9 mouse cellular contexts compared by ENCODE assay signal in the genomic region with DNA sequence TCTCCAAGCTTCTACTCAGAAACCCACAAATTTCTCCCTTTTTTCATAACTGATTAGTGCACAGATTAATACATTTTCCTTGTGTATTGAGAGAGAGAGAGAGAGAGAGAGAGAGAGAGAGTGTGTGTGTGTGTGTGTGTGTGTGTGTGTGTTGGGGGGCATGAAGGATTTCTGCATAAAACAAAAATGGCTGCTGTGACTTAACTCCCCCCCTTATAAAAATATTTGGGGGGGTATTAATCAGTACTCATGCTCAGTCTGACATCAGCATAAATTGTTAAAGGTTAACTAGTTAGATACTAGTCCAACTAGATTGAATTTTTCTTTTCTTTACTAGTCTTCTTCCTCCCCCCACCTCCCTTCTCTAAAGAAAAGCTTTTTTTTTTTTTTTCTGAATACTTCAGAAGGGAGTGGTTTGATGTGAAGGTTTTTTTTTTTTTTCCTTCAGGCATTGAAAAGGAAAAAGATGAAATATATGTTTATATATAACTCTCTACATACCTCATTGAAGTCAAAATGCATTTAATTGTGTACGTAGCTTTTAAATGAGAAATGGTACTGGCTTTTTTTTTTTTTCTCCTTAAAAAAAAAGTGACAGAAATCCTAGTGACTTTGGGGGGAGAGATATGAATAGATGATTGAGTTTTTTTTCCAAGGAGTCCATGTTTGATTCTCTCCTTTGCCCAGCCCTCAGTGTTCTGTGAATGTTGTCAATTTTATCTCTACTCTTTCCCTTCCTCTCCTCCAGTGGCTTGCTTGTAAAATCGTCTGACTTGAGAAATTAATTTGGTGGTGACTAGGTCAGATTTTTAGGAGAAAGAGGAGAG. TPM values are rescaled to one million over a fixed set of nuclear protein-coding genes. Genes with fewer than 3 reads are reported as not detected.
DNase-seq lines count a peak whose midpoint lies in the region; ATAC-seq lines count a peak whose summit lies in the region.
"Had no signal": no experiment of that assay in that cellular context is flagged by ENCODE, and none has a peak within 500 bp of the region (broad histone marks: within the 10 kb centered on the region; RNA-seq: fewer than 3 reads in every experiment).

No protein-coding gene starts in this region.

- WGBS in lung, embryonic 15.5 days: 14% methylated on average over 2 of the region's 2 CpGs
- 32% methylated on average over 2 of the region's 2 CpGs for WGBS in forebrain, embryonic 11.5 days
- 16% methylated on average over 2 of the region's 2 CpGs for WGBS in limb, embryonic 15.5 days
- WGBS in stomach, embryonic 15.5 days: 15% methylated on average over 2 of the region's 2 CpGs

- no peak for ATAC-seq in lung, embryonic 15.5 days (ENCODE audit: borderline replicate concordance, extremely low read depth, low FRiP score, low TSS enrichment)
- ATAC-seq in forebrain, embryonic 11.5 days (replicated peaks; ENCODE audit: low FRiP score): no peak
- ATAC-seq in limb, embryonic 15.5 days (ENCODE audit: insufficient number of reproducible peaks, low FRiP score, low TSS enrichment, low read depth): no peak
- no peak for ATAC-seq in stomach, embryonic 15.5 days (ENCODE audit: insufficient read depth, low FRiP score, low read depth)

- H3K4me3 ChIP-seq in lung, embryonic 15.5 days: peak overlapping the region; percentile 87
- peak overlapping the region; percentile 97 for H3K4me3 ChIP-seq in forebrain, embryonic 11.5 days (ENCODE audit: low read depth, low read length)
- H3K4me3 ChIP-seq in limb, embryonic 15.5 days: peak overlapping the region; percentile 81
- H3K4me3 ChIP-seq in stomach, embryonic 15.5 days (replicated peaks): peak overlapping the region; percentile 85

- H3K27me3 ChIP-seq in lung, embryonic 15.5 days: no peaks in the 10 kb centered on the region
- no peaks in the 10 kb centered on the region for H3K27me3 ChIP-seq in forebrain, embryonic 11.5 days (ENCODE audit: control insufficient read depth, insufficient read depth, low read length)
- no peaks in the 10 kb centered on the region for H3K27me3 ChIP-seq in limb, embryonic 15.5 days
- H3K27me3 ChIP-seq in stomach, embryonic 15.5 days (replicated peaks): no peaks in the 10 kb centered on the region

- H3K36me3 ChIP-seq in lung, embryonic 15.5 days: peaks cover 15% of the 10 kb centered on the region; the same call in 1 of the 2 replicates
- no peaks in the 10 kb centered on the region; the same call in 1 of the 2 replicates for H3K36me3 ChIP-seq in forebrain, embryonic 11.5 days (ENCODE audit: control insufficient read depth, insufficient read depth, low read length)
- H3K36me3 ChIP-seq in limb, embryonic 15.5 days: 0 out of 2 replicates have a peak, but pooled peaks cover 11% of the 10 kb centered on the region
- H3K36me3 ChIP-seq in stomach, embryonic 15.5 days: peaks cover 10% of the 10 kb centered on the region; the same call in 1 of the 2 replicates

- peak overlapping the region; percentile 100 for H3K27ac ChIP-seq in lung, embryonic 15.5 days
- peak overlapping the region; percentile 98 for H3K27ac ChIP-seq in forebrain, embryonic 11.5 days (ENCODE audit: low read depth, low read length)
- H3K27ac ChIP-seq in limb, embryonic 15.5 days: peak overlapping the region; percentile 99
- peak overlapping the region; percentile 99 for H3K27ac ChIP-seq in stomach, embryonic 15.5 days

- DNase-seq in lung, postnatal 25 days (ENCODE audit: low spot score): no peak
- DNase-seq in forebrain, embryonic 11.5 days (ENCODE audit: low spot score): no peak
- no peak for DNase-seq in cerebellum, postnatal 25 days
- DNase-seq in gastrocnemius, postnatal 10 days: no peak
- DNase-seq in kidney, adult 9 months: no peak
- DNase-seq: adrenal gland, postnatal 14 days had no signal

- peak overlapping the region; percentile 99 for H3K9ac ChIP-seq in lung, embryonic 15.5 days
- peak overlapping the region; percentile 99 for H3K9ac ChIP-seq in forebrain, embryonic 11.5 days (ENCODE audit: low read length)
- H3K9ac ChIP-seq in limb, embryonic 15.5 days: 0 out of 2 replicates have a peak overlapping the region, but pooled peaks have one; percentile 10
- H3K9ac ChIP-seq in stomach, embryonic 15.5 days: no peak overlapping the region

- H3K4me1 ChIP-seq in lung, embryonic 15.5 days: peaks cover 49% of the 10 kb centered on the region
- H3K4me1 ChIP-seq in forebrain, embryonic 11.5 days (replicated peaks; ENCODE audit: control insufficient read depth, insufficient read depth, low read length): peaks cover 33% of the 10 kb centered on the region
- H3K4me1 ChIP-seq in limb, embryonic 15.5 days: peaks cover 51% of the 10 kb centered on the region
- peaks cover 38% of the 10 kb centered on the region for H3K4me1 ChIP-seq in stomach, embryonic 15.5 days

- peak overlapping the region; percentile 83 for H3K4me2 ChIP-seq in lung, embryonic 15.5 days
- peak overlapping the region; percentile 92 for H3K4me2 ChIP-seq in forebrain, embryonic 11.5 days (ENCODE audit: low read depth, low read length, severe bottlenecking)
- peak overlapping the region; percentile 87 for H3K4me2 ChIP-seq in limb, embryonic 15.5 days
- H3K4me2 ChIP-seq in stomach, embryonic 15.5 days: peak overlapping the region; percentile 91

- no peaks in the 10 kb centered on the region for H3K9me3 ChIP-seq in lung, embryonic 15.5 days
- no peaks in the 10 kb centered on the region for H3K9me3 ChIP-seq in forebrain, embryonic 11.5 days (ENCODE audit: control insufficient read depth, low read length)
- no peaks in the 10 kb centered on the region for H3K9me3 ChIP-seq in limb, embryonic 15.5 days
- no peaks in the 10 kb centered on the region for H3K9me3 ChIP-seq in stomach, embryonic 15.5 days

RNA-seq across cellular contexts. Expression of gene Chd3, which starts 1.0 kb away (rescaled TPM):
- polyA plus RNA-seq in lung, embryonic 15.5 days (2015; fragmentation: Nextera tagmentation; extraction: Ambion mirVana): 56.7 and 59.4 TPM in 2 replicates
- 53.0 and 61.4 TPM in 2 replicates for polyA plus RNA-seq in forebrain, embryonic 11.5 days (2014; fragmentation: Nextera tagmentation; extraction: Ambion mirVana)
- 77.4 and 89.3 TPM in 2 replicates for polyA plus RNA-seq in limb, embryonic 15.5 days (2015; fragmentation: Nextera tagmentation; extraction: Ambion mirVana)
- 53.4 and 54.0 TPM in 2 replicates for polyA plus RNA-seq in stomach, embryonic 15.5 days (2015; fragmentation: Nextera tagmentation; extraction: Ambion mirVana)
- 10 to 100 TPM; 39.0 to 59.5 TPM for total RNA-seq in gastrocnemius, postnatal 10 days (2021)

RNA-seq across cellular contexts. Expression of gene Naa38, which starts 25.1 kb away (rescaled TPM):
- 151 and 168 TPM in 2 replicates for polyA plus RNA-seq in lung, embryonic 15.5 days (2015; fragmentation: Nextera tagmentation; extraction: Ambion mirVana)
- polyA plus RNA-seq in forebrain, embryonic 11.5 days (2014; fragmentation: Nextera tagmentation; extraction: Ambion mirVana): 105 and 109 TPM in 2 replicates
- polyA plus RNA-seq in limb, embryonic 15.5 days (2015; fragmentation: Nextera tagmentation; extraction: Ambion mirVana): 143 and 144 TPM in 2 replicates
- polyA plus RNA-seq in stomach, embryonic 15.5 days (2015; fragmentation: Nextera tagmentation; extraction: Ambion mirVana): 154 and 179 TPM in 2 replicates
- total RNA-seq in gastrocnemius, postnatal 10 days (2021): 10 to 100 TPM; 83.8 to 94.5 TPM

RNA-seq across cellular contexts. Expression of gene Cyb5d1, which starts 25.2 kb away (rescaled TPM):
- polyA plus RNA-seq in lung, embryonic 15.5 days (2015; fragmentation: Nextera tagmentation; extraction: Ambion mirVana): 28.4 and 31.5 TPM in 2 replicates
- 43.7 and 44.4 TPM in 2 replicates for polyA plus RNA-seq in forebrain, embryonic 11.5 days (2014; fragmentation: Nextera tagmentation; extraction: Ambion mirVana)
- 30.2 and 36.6 TPM in 2 replicates for polyA plus RNA-seq in limb, embryonic 15.5 days (2015; fragmentation: Nextera tagmentation; extraction: Ambion mirVana)
- polyA plus RNA-seq in stomach, embryonic 15.5 days (2015; fragmentation: Nextera tagmentation; extraction: Ambion mirVana): 24.9 and 25.3 TPM in 2 replicates
- 10 to 100 TPM; 18.8 to 22.3 TPM for total RNA-seq in gastrocnemius, postnatal 10 days (2021)

RNA-seq across cellular contexts. Expression of gene Tmem88, which starts 27.8 kb away (rescaled TPM):
- polyA plus RNA-seq in lung, embryonic 15.5 days (2015; fragmentation: Nextera tagmentation; extraction: Ambion mirVana): 46.7 and 49.8 TPM in 2 replicates
- 15.6 and 18.5 TPM in 2 replicates for polyA plus RNA-seq in forebrain, embryonic 11.5 days (2014; fragmentation: Nextera tagmentation; extraction: Ambion mirVana)
- polyA plus RNA-seq in limb, embryonic 15.5 days (2015; fragmentation: Nextera tagmentation; extraction: Ambion mirVana): 18.8 and 20.4 TPM in 2 replicates
- 26.7 and 29.4 TPM in 2 replicates for polyA plus RNA-seq in stomach, embryonic 15.5 days (2015; fragmentation: Nextera tagmentation; extraction: Ambion mirVana)
- 10 to 100 TPM; 14.0 to 15.7 TPM for total RNA-seq in gastrocnemius, postnatal 10 days (2021)

RNA-seq across cellular contexts. Expression of gene Rnf227, which starts 29.9 kb away (rescaled TPM):
- 12.0 and 14.8 TPM in 2 replicates for polyA plus RNA-seq in lung, embryonic 15.5 days (2015; fragmentation: Nextera tagmentation; extraction: Ambion mirVana)
- polyA plus RNA-seq in forebrain, embryonic 11.5 days (2014; fragmentation: Nextera tagmentation; extraction: Ambion mirVana): 25.7 and 30.1 TPM in 2 replicates
- 15.6 and 17.2 TPM in 2 replicates for polyA plus RNA-seq in limb, embryonic 15.5 days (2015; fragmentation: Nextera tagmentation; extraction: Ambion mirVana)
- polyA plus RNA-seq in stomach, embryonic 15.5 days (2015; fragmentation: Nextera tagmentation; extraction: Ambion mirVana): 12.6 and 12.8 TPM in 2 replicates
- 1 to 10 TPM in 1 of 2 experiments, under 1 TPM in 1; 0.85 to 2.1 TPM for total RNA-seq in gastrocnemius, postnatal 10 days (2021)
